Mouse (Mus musculus) megakaryocyte, embryonic 14.5 days (primary cell): ENCODE data around the gene Aebp2.

Source experiments
- FLI1 ChIP-seq: IDR thresholded peaks from 2 replicates; pipeline ENCODE4 v1.6.1; 2012; ENCODE audit warnings: low read length, inconsistent platforms, mixed read lengths
- GATA1 ChIP-seq: IDR thresholded peaks from 3 replicates; pipeline ENCODE4 v1.6.1; 2012; ENCODE audit warnings: mixed read lengths, low read length, inconsistent platforms, borderline replicate concordance

DNA sequence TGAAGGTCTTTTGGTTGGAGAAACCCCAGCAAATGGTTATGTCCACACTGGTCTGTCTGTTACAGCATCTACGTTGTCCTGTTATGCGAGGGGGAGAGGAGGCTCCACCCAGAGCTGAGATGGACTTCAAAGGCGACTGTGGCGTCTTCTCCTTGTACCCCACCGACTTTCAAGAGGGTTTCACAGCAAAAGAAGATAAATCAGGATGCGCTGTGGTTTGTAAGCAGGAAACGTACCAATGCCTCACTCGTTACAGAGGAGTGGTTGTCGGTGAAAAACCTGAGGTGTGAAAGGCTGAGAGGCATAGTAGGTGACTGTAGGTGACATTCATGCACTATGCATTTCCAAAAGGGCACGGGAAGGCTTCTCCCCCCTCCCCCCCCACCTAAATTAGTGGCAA, 99.6 kb downstream of the Aebp2 start:
- TF ChIP-seq FLI1, result no peak
- TF ChIP-seq GATA1, result no peak
